Mouse (Mus musculus) limb, embryonic 15.5 days (tissue): ENCODE data around the gene Camkv. TPM values are rescaled to one million over a fixed set of nuclear protein-coding genes. Genes with fewer than 3 reads are reported as not detected.
A peak's percentile ranks its signal among the peaks of the same experiment; 100 is the strongest.

Experiments
- ATAC-seq: fragments of 200-750 bp; cut with Nextera tagmentation; 2 replicates; pipeline ENCODE4 v1.8.0; 2017; ENCODE audit warnings: low read depth, moderate TSS enrichment; ENCODE audit not compliant: insufficient number of reproducible peaks, low FRiP score, low TSS enrichment
- H3K27ac ChIP-seq: fragments of 300-500 bp; sonication (generic); 2 replicates; pipeline ENCODE4 v1.5.1; 2015; ENCODE audit warnings: moderate library complexity, mild to moderate bottlenecking, inconsistent platforms
- H3K27me3 ChIP-seq: fragments of 300-500 bp; sonication (generic); 2 replicates; pipeline ENCODE4 v1.6.1; 2015; ENCODE audit warnings: inconsistent platforms
- H3K36me3 ChIP-seq: fragments of 300-500 bp; sonication (generic); 2 replicates; pipeline ENCODE4 v1.6.1; 2015; ENCODE audit warnings: inconsistent platforms
- H3K4me1 ChIP-seq: fragments of 300-500 bp; sonication (generic); 2 replicates; pipeline ENCODE4 v1.6.1; 2015; ENCODE audit warnings: inconsistent platforms
- H3K4me2 ChIP-seq: fragments of 300-500 bp; sonication (generic); 2 replicates; pipeline ENCODE4 v1.6.1; 2015; ENCODE audit warnings: mild to moderate bottlenecking, inconsistent platforms
- H3K4me3 ChIP-seq: fragments of 300-500 bp; sonication (generic); 2 replicates; pipeline ENCODE4 v1.5.1; 2015; ENCODE audit warnings: mild to moderate bottlenecking, inconsistent platforms
- H3K9ac ChIP-seq: fragments of 300-500 bp; sonication (generic); 2 replicates; pipeline ENCODE4 v1.6.1; 2015; ENCODE audit warnings: inconsistent platforms
- H3K9me3 ChIP-seq: fragments of 300-500 bp; sonication (generic); 2 replicates; pipeline ENCODE4 v1.6.1; 2016; ENCODE audit warnings: inconsistent platforms
- WGBS: fragments of 180-500 bp; shearing (Covaris S2); methylation state at CpG from one replicate; pipeline ENCODE4 v1.1.7; 2015; 5-methylcytosine and 5-hydroxymethylcytosine counted together
- polyA plus RNA-seq: library from polyadenylated mRNA; unstranded; fragments of >200 nt; fragmentation: Nextera tagmentation; extraction: Ambion mirVana; gene quantifications from 2 replicates; pipeline ENCODE4 v1.2.1, GENCODE M21; 2015

Gene Camkv
- 5.8 and 6.7 TPM in 2 replicates for polyA plus RNA-seq

GRCm38 (mm10) chr9:107935374-107935773 is at the start of gene Camkv:
Gene Camkv (plus strand): TSS chr9:107935674.
- Histone ChIP-seq H3K4me3 (peak within 1 kb of the TSS; percentile 53), H3K27me3 (peaks cover 20% of the 10 kb centered on the region), H3K27ac (no peak within 1 kb of the TSS), H3K36me3 (no peaks in the 10 kb centered on the region), H3K4me1 (peaks cover 14% of the 10 kb centered on the region), H3K9ac (peak within 1 kb of the TSS; percentile 55), H3K4me2 (peak within 1 kb of the TSS; percentile 97), H3K9me3 (no peaks in the 10 kb centered on the region)
- no peak for ATAC-seq
- 4% methylated on average over 3 of the region's 3 CpGs for WGBS

GRCm38 (mm10) chr9:107887804-107888266 is 47.6 kb upstream of the Camkv start, which contains the start of gene Mon1a:
Gene Mon1a (plus strand): TSS chr9:107888151.
- Histone ChIP-seq H3K9me3 (no peaks in the 10 kb centered on the region), H3K4me3 (peak within 1 kb of the TSS; percentile 76), H3K4me2 (peak within 1 kb of the TSS; percentile 85), H3K36me3 (no peaks in the 10 kb centered on the region), H3K9ac (peak within 1 kb of the TSS; percentile 73), H3K27me3 (0 out of 2 replicates have a peak, but pooled peaks cover 5% of the 10 kb centered on the region), H3K27ac (peak within 1 kb of the TSS; percentile 72), H3K4me1 (peaks cover 10% of the 10 kb centered on the region)
- under 1% methylated on average over 28 of the region's 28 CpGs for WGBS
- ATAC-seq, result peak; percentile 94

DNA sequence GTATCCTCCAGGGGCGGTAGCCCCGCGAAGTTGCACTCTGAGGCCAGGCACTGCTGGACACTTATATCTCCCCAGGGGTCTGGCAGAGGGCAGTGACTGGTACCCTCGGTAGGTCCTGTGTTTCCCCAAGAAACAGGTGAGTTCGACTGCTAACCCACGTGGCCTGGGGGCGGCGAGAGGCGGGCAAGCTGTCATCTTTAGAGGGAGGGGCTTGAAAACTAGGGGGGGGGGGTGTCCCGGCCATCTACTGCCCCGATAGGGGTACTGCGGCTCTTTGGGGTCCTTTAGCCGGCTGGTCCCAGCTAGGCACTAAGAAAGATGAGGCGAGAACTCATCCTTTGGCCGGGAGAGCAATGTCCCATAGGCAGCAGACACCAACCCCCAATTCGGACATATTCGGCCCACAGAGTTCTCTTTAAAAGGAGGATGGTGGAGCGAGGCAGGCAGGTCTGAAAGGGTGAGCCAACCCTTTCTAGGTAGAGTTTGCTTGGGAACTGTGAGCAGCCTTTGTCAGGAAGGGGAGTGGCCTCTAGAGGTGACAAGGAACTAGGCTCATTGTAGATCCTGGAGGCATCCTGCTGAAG is 47.1 kb upstream of the Camkv start:
- H3K27me3 ChIP-seq, result 0 out of 2 replicates have a peak, but pooled peaks cover 5% of the 10 kb centered on the region
- peak; percentile 76 for ATAC-seq
- H3K27ac ChIP-seq, result peak overlapping the region; percentile 72
- peak overlapping the region; percentile 76 for H3K4me3 ChIP-seq
- H3K4me2 ChIP-seq, result peak overlapping the region; percentile 85
- H3K36me3 ChIP-seq, result no peaks in the 10 kb centered on the region
- under 1% methylated on average over 18 of the region's 18 CpGs for whole genome bisulfite sequencing
- H3K9ac ChIP-seq, result peak overlapping the region; percentile 73
- H3K4me1 ChIP-seq, result peaks cover 10% of the 10 kb centered on the region
- no peaks in the 10 kb centered on the region for H3K9me3 ChIP-seq

DNA sequence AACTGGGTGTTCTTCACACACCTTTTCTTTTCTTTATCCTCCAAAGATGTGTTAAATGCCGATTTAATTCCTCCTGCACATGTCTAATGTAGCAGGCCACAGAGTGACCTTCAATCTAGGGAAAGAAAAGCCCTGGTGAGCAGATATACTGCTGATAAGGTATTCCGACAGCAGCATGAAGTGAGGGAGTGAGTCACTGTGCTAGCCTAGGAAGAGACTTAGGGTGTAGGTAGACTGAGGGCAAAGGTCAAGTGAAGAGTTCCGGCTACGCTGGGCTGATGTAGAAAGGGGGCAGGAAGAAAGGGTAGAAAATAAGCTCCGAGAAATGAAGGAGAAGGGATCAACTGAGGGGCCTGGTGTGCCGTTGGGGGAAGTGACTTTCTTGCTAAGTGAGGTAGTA is 45.2 kb upstream of the Camkv start:
- peak overlapping the region; percentile 43; the same call in 1 of the 2 replicates for H3K27ac ChIP-seq
- no peaks in the 10 kb centered on the region for H3K9me3 ChIP-seq
- no peak overlapping the region for H3K4me2 ChIP-seq
- H3K27me3 ChIP-seq, result 0 out of 2 replicates have a peak, but pooled peaks cover 5% of the 10 kb centered on the region
- no peaks in the 10 kb centered on the region for H3K36me3 ChIP-seq
- H3K4me3 ChIP-seq, result no peak overlapping the region
- ATAC-seq, result no peak
- H3K9ac ChIP-seq, result no peak overlapping the region
- H3K4me1 ChIP-seq, result peaks cover 10% of the 10 kb centered on the region
- WGBS, result 78% methylated on average over 6 of the region's 6 CpGs

DNA sequence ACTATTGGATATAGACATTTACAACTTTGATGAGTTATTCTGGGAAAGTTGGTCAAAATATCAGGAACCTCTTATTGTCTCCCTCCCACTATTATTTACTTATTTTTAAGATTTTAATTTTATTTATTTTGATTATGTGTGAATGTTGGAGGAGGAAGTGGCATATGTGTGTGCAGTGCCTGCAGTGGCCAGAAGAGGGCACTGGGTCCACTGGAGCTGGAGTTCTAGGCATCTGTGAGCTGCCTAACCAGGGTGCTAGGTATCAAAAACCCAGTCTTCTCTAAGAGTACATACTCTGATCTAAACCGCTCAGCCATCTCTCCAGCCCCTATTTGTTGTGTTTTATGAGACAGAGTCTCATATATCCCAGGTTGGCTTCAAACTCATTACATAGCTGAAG is 44.5 kb upstream of the Camkv start:
- Histone ChIP-seq H3K4me3 (no peak overlapping the region), H3K9ac (no peak overlapping the region), H3K27ac (no peak overlapping the region), H3K36me3 (no peaks in the 10 kb centered on the region), H3K9me3 (no peaks in the 10 kb centered on the region), H3K4me2 (no peak overlapping the region), H3K4me1 (peaks cover 10% of the 10 kb centered on the region), H3K27me3 (0 out of 2 replicates have a peak, but pooled peaks cover 5% of the 10 kb centered on the region)
- ATAC-seq, result no peak
- 97% methylated on average over 1 of the region's 1 CpGs for WGBS

- no peak overlapping the region for H3K4me3 ChIP-seq
- peaks cover 14% of the 10 kb centered on the region for H3K4me1 ChIP-seq
- no peak overlapping the region for H3K9ac ChIP-seq
- no peak overlapping the region for H3K27ac ChIP-seq
- no peak for ATAC-seq
- WGBS, result 81% methylated on average over 10 of the region's 10 CpGs
- no peaks in the 10 kb centered on the region for H3K9me3 ChIP-seq
- H3K27me3 ChIP-seq, result peaks cover 20% of the 10 kb centered on the region
- H3K4me2 ChIP-seq, result no peak overlapping the region
- peaks cover 39% of the 10 kb centered on the region for H3K36me3 ChIP-seq
Observed at GRCm38 (mm10) chr9:107898563-107898962, 36.9 kb upstream of the Camkv start.

- H3K4me3 ChIP-seq, result no peak overlapping the region
- no peak overlapping the region for H3K27ac ChIP-seq
- no peaks in the 10 kb centered on the region for H3K9me3 ChIP-seq
- 77% methylated on average over 12 of the region's 12 CpGs for WGBS
- H3K27me3 ChIP-seq, result peaks cover 20% of the 10 kb centered on the region
- H3K9ac ChIP-seq, result no peak overlapping the region
- peaks cover 15% of the 10 kb centered on the region for H3K4me1 ChIP-seq
- no peak overlapping the region for H3K4me2 ChIP-seq
- no peak for ATAC-seq
- peaks cover 39% of the 10 kb centered on the region for H3K36me3 ChIP-seq
Observed at GRCm38 (mm10) chr9:107899855-107900254, 35.6 kb upstream of the Camkv start.

GRCm38 (mm10) chr9:107900840-107901626 is 34.4 kb upstream of the Camkv start:
- WGBS, result 7% methylated on average over 39 of the region's 44 CpGs
- ATAC-seq, result no peak; the same call in 1 of the 2 replicates
- H3K4me3 ChIP-seq, result peak overlapping the region; percentile 32
- H3K27me3 ChIP-seq, result peaks cover 20% of the 10 kb centered on the region
- H3K4me1 ChIP-seq, result peaks cover 27% of the 10 kb centered on the region
- no peak overlapping the region for H3K27ac ChIP-seq
- peaks cover 39% of the 10 kb centered on the region for H3K36me3 ChIP-seq
- H3K4me2 ChIP-seq, result peak overlapping the region; percentile 50
- H3K9ac ChIP-seq, result 0 out of 2 replicates have a peak overlapping the region, but pooled peaks have one; percentile 21
- H3K9me3 ChIP-seq, result no peaks in the 10 kb centered on the region

GRCm38 (mm10) chr9:107901627-107901914 is 33.9 kb upstream of the Camkv start:
- no peak overlapping the region for H3K9ac ChIP-seq
- peaks cover 33% of the 10 kb centered on the region for H3K4me1 ChIP-seq
- WGBS, result 15% methylated on average over 17 of the region's 17 CpGs
- H3K4me2 ChIP-seq, result peak overlapping the region; percentile 50
- no peaks in the 10 kb centered on the region for H3K9me3 ChIP-seq
- H3K4me3 ChIP-seq, result peak overlapping the region; percentile 32; the same call in 1 of the 2 replicates
- peaks cover 20% of the 10 kb centered on the region for H3K27me3 ChIP-seq
- no peak for ATAC-seq
- H3K27ac ChIP-seq, result no peak overlapping the region
- peaks cover 38% of the 10 kb centered on the region for H3K36me3 ChIP-seq

- Histone ChIP-seq H3K27ac (no peak overlapping the region), H3K4me3 (no peak overlapping the region), H3K4me1 (peaks cover 63% of the 10 kb centered on the region), H3K27me3 (peaks cover 20% of the 10 kb centered on the region), H3K9me3 (no peaks in the 10 kb centered on the region), H3K36me3 (peaks cover 15% of the 10 kb centered on the region), H3K4me2 (no peak overlapping the region), H3K9ac (no peak overlapping the region)
- 6% methylated on average over 4 of the region's 4 CpGs for WGBS
- ATAC-seq, result no peak
Observed at GRCm38 (mm10) chr9:107904726-107905125, 30.7 kb upstream of the Camkv start.

GRCm38 (mm10) chr9:107906252-107906966 is 29.1 kb upstream of the Camkv start, which contains the start of gene Mst1r:
Gene Mst1r (plus strand): TSS chr9:107906873.
- Histone ChIP-seq H3K27ac (peak within 1 kb of the TSS; percentile 82), H3K4me1 (peaks cover 64% of the 10 kb centered on the region)
- WGBS, result 12% methylated on average over 19 of the region's 19 CpGs

More at GRCm38 (mm10) chr9:107906252-107906966, 29.1 kb upstream of the Camkv start, which contains the start of gene Mst1r:
- H3K4me2 ChIP-seq, result peak within 1 kb of the TSS; percentile 79
- 0 out of 2 replicates have a peak, but pooled peaks cover 6% of the 10 kb centered on the region for H3K36me3 ChIP-seq
- H3K27me3 ChIP-seq, result peaks cover 4% of the 10 kb centered on the region; the same call in 1 of the 2 replicates
- no peaks in the 10 kb centered on the region for H3K9me3 ChIP-seq
- ATAC-seq, result peak; percentile 76
- peak within 1 kb of the TSS; percentile 37 for H3K9ac ChIP-seq
- peak within 1 kb of the TSS; percentile 51 for H3K4me3 ChIP-seq
